ENCODE assay signal across 13 mouse cellular contexts in the genomic region with DNA sequence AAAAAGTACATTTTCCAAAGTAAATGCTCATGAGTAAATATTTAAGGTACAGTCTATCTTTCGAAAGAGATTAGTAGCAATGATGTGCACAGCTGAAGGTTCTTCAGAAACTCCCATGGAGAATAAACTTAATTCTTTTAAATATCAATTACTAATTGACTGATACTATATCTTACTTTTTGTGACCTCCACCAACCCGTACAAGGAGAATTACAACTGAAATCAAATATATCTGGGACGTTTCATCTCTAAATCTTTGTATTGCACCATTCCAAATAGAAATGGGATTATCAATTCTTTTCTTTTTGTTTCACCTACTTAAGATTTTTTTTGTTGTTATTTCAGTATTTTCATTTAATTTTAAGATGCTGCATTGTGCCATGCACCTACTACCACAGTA. TPM values are rescaled to one million over a fixed set of nuclear protein-coding genes. Genes with fewer than 3 reads are reported as not detected.
DNase-seq lines count a peak whose midpoint lies in the region; ATAC-seq and TF ChIP-seq lines count a peak whose summit lies in the region.
"Not testable (repeated sequence)": the region's sequence is repeated elsewhere in the genome, so short reads cannot be mapped to it uniquely, and the experiment has no call there.
"Had no signal": no experiment of that assay in that cellular context is flagged by ENCODE, and none has a peak within 500 bp of the region (broad histone marks: within the 10 kb centered on the region; RNA-seq: fewer than 3 reads in every experiment).

A gene (minus strand): TSS at position 101 of the 400 bp plus-strand sequence.

- H3K9me3 ChIP-seq in intestine, embryonic 15.5 days; intestine, postnatal 0 days (ENCODE audit: control insufficient read depth); liver, postnatal 0 days (ENCODE audit: low read length); stomach, embryonic 15.5 days: not testable (repeated sequence)

- not testable (repeated sequence) for H3K36me3 ChIP-seq in intestine, embryonic 15.5 days; intestine, postnatal 0 days (ENCODE audit: control insufficient read depth, insufficient read depth); liver, postnatal 0 days (replicated peaks; ENCODE audit: insufficient read depth, low read length); stomach, embryonic 15.5 days

- not testable (repeated sequence) for TF ChIP-seq CTCF in intestine, postnatal 0 days (IDR thresholded peaks at IDR 0.05; ENCODE audit: low read depth); liver, postnatal 0 days (IDR thresholded peaks at IDR 0.05; ENCODE audit: low read depth)

- not testable (repeated sequence) for H3K4me3 ChIP-seq in intestine, embryonic 15.5 days (replicated peaks); intestine, postnatal 0 days (ENCODE audit: low read depth, low read length); liver, postnatal 0 days (ENCODE audit: low read depth, low read length); stomach, embryonic 15.5 days (replicated peaks)

- not testable (repeated sequence) for H3K27ac ChIP-seq in intestine, embryonic 15.5 days; intestine, postnatal 0 days (ENCODE audit: low read depth, low read length); liver, postnatal 0 days (ENCODE audit: low read depth); stomach, embryonic 15.5 days

- TF ChIP-seq EP300 in liver, postnatal 0 days (IDR thresholded peaks at IDR 0.05; ENCODE audit: low read depth) = not testable (repeated sequence)

- H3K9ac ChIP-seq in intestine, embryonic 15.5 days; intestine, postnatal 0 days (ENCODE audit: low read depth, low read length); liver, postnatal 0 days (replicated peaks); stomach, embryonic 15.5 days: not testable (repeated sequence)

- H3K27me3 ChIP-seq in intestine, embryonic 15.5 days (replicated peaks); intestine, postnatal 0 days (replicated peaks; ENCODE audit: control insufficient read depth, insufficient read depth, low read length); liver, postnatal 0 days (ENCODE audit: insufficient read depth, low read length); stomach, embryonic 15.5 days (replicated peaks): not testable (repeated sequence)

- DNase-seq in liver, postnatal 0 days = not testable (repeated sequence)

- not testable (repeated sequence) for H3K4me2 ChIP-seq in intestine, embryonic 15.5 days (replicated peaks); intestine, postnatal 0 days (replicated peaks; ENCODE audit: low read depth); liver, postnatal 0 days (ENCODE audit: low read depth, low read length); stomach, embryonic 15.5 days

- ATAC-seq in intestine, embryonic 15.5 days; intestine, postnatal 0 days; liver, postnatal 0 days; stomach, embryonic 15.5 days (ENCODE audit: insufficient read depth, low FRiP score, low read depth): not testable (repeated sequence)

- WGBS in intestine, embryonic 15.5 days = 82% methylated on average over 3 of the region's 3 CpGs
- 83% methylated on average over 2 of the region's 3 CpGs for WGBS in intestine, postnatal 0 days
- WGBS in liver, postnatal 0 days (ENCODE audit: insufficient replicate concordance) = 65% methylated on average over 2 of the region's 3 CpGs
- WGBS in stomach, embryonic 15.5 days = 75% methylated on average over 3 of the region's 3 CpGs

- not testable (repeated sequence) for H3K4me1 ChIP-seq in intestine, embryonic 15.5 days (replicated peaks); intestine, postnatal 0 days (replicated peaks; ENCODE audit: control insufficient read depth, insufficient read depth, low read length); liver, postnatal 0 days (ENCODE audit: insufficient read depth); stomach, embryonic 15.5 days

RNA-seq across cellular contexts. Expression of the gene that starts here (rescaled TPM):
- 1,297 and 3,563 TPM in 2 replicates for polyA plus RNA-seq in intestine, embryonic 15.5 days (2015; fragmentation: Nextera tagmentation; extraction: Ambion mirVana)
- 5.9 and 12.7 TPM in 2 replicates for polyA plus RNA-seq in intestine, postnatal 0 days (2015; fragmentation: Nextera tagmentation; extraction: Ambion mirVana)
- 26.2 and 39.4 TPM in 2 replicates for polyA plus RNA-seq in liver, postnatal 0 days (2015; fragmentation: Nextera tagmentation; extraction: Ambion mirVana)
- polyA plus RNA-seq in stomach, embryonic 15.5 days (2015; fragmentation: Nextera tagmentation; extraction: Ambion mirVana) = 3,476 and 4,812 TPM in 2 replicates
- polyA plus RNA-seq: adrenal gland, adult 2 months; C2C12; embryonic facial prominence, embryonic 11.5 days; embryonic facial prominence, embryonic 13.5 days; erythroblast, embryonic 14.5 days; forebrain, embryonic 10.5 days; forebrain, embryonic 12.5 days; forebrain, embryonic 14.5 days; forebrain, embryonic 16.5 days had no signal

Comparison
In these comparisons a context has a peak if more than half of its experiments do, and no peak if none do; other contexts are left out.
1. RNA of the gene that starts here (polyA plus RNA-seq): 3,476 to 4,812 TPM in stomach, embryonic 15.5 days and 1,297 to 3,563 TPM in intestine, embryonic 15.5 days; 26.2 to 39.4 TPM in liver, postnatal 0 days and 5.9 to 12.7 TPM in intestine, postnatal 0 days; every median in the first group is over 10 times any median in the second.